Mouse (Mus musculus) C2C12 (cell line): ENCODE data around the gene Elfn2. TPM values are rescaled to one million over a fixed set of nuclear protein-coding genes. Genes with fewer than 3 reads are reported as not detected.

Source experiments
- H3K27me3 ChIP-seq: one replicate; pipeline ENCODE4 v1.6.1; 2011; ENCODE audit not compliant: control insufficient read depth, insufficient read depth, insufficient read length
- H3K36me3 ChIP-seq: one replicate; pipeline ENCODE4 v1.6.1; 2011; ENCODE audit not compliant: control insufficient read depth, insufficient read depth
- H3K4me3 ChIP-seq: one replicate; pipeline ENCODE4 v1.5.1; 2011; ENCODE audit warnings: mild to moderate bottlenecking, control low read depth; ENCODE audit not compliant: poor library complexity, insufficient read depth, severe bottlenecking
- H3K79me2 ChIP-seq: one replicate; pipeline ENCODE4 v1.6.1; 2011; ENCODE audit not compliant: control insufficient read depth, insufficient read depth
- H3K79me3 ChIP-seq: one replicate; pipeline ENCODE4 v1.6.1; 2011; ENCODE audit warnings: low read depth, control low read depth
- H3ac ChIP-seq: one replicate; pipeline ENCODE3; 2011; ENCODE audit warnings: low read depth; ENCODE audit not compliant: control insufficient read depth, insufficient read length
- CEBPB ChIP-seq: IDR thresholded peaks from one replicate; pipeline ENCODE4 v1.6.1; 2011; ENCODE audit warnings: low read depth, mild to moderate bottlenecking, control low read depth, moderate library complexity
- CTCF ChIP-seq: IDR thresholded peaks from one replicate; pipeline ENCODE4 v1.5.1; 2011; ENCODE audit not compliant: control insufficient read depth, insufficient read depth, insufficient read length
- FOSL1 ChIP-seq: IDR thresholded peaks from one replicate; pipeline ENCODE4 v1.8.0; 2011; ENCODE audit warnings: mild to moderate bottlenecking, low read length; ENCODE audit not compliant: poor library complexity, insufficient read depth, severe bottlenecking
- MAX ChIP-seq: IDR thresholded peaks from one replicate; pipeline ENCODE4 v1.6.1; 2011; ENCODE audit warnings: mild to moderate bottlenecking, control low read depth
- MYOD1 ChIP-seq: IDR thresholded peaks from one replicate; pipeline ENCODE4 v1.6.1; 2011; ENCODE audit warnings: low read depth; ENCODE audit not compliant: control insufficient read depth, insufficient read length
- MYOG ChIP-seq: IDR thresholded peaks from one replicate; pipeline ENCODE4 v1.6.1; 2011; ENCODE audit not compliant: control insufficient read depth, insufficient read length; ENCODE audit errors: extremely low read depth
- USF1 ChIP-seq: IDR thresholded peaks from one replicate; pipeline ENCODE4 v1.6.1; 2011; ENCODE audit warnings: low read depth, mild to moderate bottlenecking, control low read depth, moderate library complexity
- polyA plus RNA-seq: library from polyadenylated mRNA; unstranded; fragments of >200 nt; fragmentation: generic; extraction: Trizol; gene quantifications from one replicate; pipeline ENCODE4 v1.2.1, GENCODE M21; 2012; ENCODE audit warnings: missing spikeins

Gene Elfn2
- polyA plus RNA-seq, 1 experiment, result not detected

DNA sequence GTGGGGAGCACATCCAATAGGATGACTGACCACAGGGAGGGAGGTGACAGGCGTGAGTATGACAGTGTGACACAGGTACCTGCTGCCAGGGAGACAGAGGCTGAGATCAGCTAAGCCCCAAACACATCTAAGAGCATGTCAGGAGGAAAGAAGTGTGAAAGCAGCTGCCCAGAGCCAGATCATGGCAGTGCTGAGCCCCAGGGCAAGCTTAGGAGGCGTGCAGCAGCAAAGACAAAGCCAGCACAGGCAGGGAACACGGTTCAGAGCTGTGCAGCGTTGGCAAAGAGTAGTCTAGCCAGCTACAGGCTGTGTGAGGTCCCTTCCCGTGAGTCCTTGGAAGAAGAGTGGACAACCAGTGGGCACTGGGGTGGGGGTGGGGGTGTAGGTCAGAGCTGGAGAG, 40.9 kb downstream of the Elfn2 start:
- TF ChIP-seq MAX (no peak), FOSL1 (no peak), CEBPB (no peak), MYOG (no peak)
- Histone ChIP-seq H3K27me3 (peaks cover 64% of the 10 kb centered on the region), H3ac (no peak overlapping the region), H3K4me3 (no peak overlapping the region), H3K79me3 (no peaks in the 10 kb centered on the region), H3K79me2 (no peaks in the 10 kb centered on the region), H3K36me3 (no peaks in the 10 kb centered on the region)

DNA sequence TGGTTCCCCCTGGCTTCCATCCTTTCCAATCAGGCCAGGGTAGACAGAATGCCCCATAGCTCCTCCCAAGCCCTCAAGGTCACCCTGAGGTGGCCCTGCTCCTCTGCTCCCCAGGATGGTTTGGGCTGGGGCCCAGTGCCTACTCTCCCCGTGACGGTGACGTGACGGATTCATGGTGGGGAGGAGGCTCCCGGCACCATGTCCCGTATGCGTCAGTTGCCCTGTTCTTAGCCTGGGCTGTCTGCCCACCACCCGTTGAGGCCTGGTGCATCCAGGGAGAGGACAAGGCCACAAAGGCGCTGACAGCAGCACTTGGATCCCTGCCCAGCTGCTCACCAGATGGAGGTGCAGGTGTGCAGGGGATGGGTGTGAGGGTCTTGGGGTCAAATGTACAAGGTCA, 41.6 kb downstream of the Elfn2 start:
- no peak overlapping the region for H3ac ChIP-seq
- TF ChIP-seq MAX (no peak), MYOG (no peak), CEBPB (no peak), USF1 (no peak), MYOD1 (no peak), FOSL1 (no peak), CTCF (no peak)
- H3K36me3 ChIP-seq, result no peaks in the 10 kb centered on the region
- no peaks in the 10 kb centered on the region for H3K79me3 ChIP-seq
- no peaks in the 10 kb centered on the region for H3K79me2 ChIP-seq
- H3K4me3 ChIP-seq, result no peak overlapping the region
- peaks cover 64% of the 10 kb centered on the region for H3K27me3 ChIP-seq

DNA sequence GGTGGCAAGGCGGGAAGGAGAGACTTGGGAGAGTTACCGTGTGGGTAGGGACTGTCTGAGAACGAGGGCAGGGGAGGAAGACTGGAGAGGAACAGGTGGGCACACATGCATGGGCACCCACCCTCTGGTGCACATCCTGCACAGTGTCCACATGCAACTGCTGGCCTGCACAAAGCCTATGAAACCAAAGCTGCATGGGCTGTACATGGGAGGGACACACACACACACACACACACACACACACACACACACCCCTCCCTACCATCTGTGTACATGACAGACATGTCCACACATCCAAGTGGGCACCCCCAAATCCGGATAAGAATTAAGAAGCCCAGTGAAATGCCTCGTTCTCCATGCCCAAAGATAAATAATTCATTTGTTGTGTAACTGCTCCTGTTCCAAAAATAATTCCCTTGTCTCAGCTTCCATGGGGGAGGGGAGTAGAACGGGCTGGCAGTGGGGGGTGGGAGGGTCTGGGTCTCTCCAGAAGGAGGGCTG, 43.6 kb downstream of the Elfn2 start:
- H3K79me3 ChIP-seq, result no peaks in the 10 kb centered on the region
- H3K27me3 ChIP-seq, result peaks cover 60% of the 10 kb centered on the region

DNA sequence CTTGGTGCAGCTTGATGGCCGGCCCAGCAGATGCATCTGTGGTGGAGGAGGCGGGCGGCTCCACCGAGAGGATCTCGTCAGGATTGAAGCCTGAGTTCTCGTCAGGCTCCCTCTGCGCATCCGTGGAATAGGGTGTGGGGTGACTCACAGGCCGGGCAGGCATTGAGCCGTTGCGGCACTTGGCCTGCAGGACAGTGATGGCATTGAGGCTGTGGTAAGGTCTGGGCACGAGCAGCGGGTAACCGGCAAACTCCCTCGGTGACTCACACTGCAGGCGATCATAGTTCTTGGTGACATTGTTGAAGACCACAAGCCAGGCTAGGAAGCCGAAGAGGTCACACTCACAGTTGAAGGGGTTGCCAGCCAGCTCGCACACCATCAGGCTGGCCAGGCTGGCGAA, 45.1 kb downstream of the Elfn2 start:
- Histone ChIP-seq H3K36me3 (no peaks in the 10 kb centered on the region), H3ac (no peak overlapping the region), H3K4me3 (no peak overlapping the region), H3K79me2 (no peaks in the 10 kb centered on the region), H3K79me3 (no peaks in the 10 kb centered on the region), H3K27me3 (peaks cover 54% of the 10 kb centered on the region)
- no peak for TF ChIP-seq MYOG
- TF ChIP-seq FOSL1, result peak; percentile 72
- no peak for TF ChIP-seq MYOD1
- no peak for TF ChIP-seq USF1
- TF ChIP-seq CEBPB, result no peak
- TF ChIP-seq CTCF, result no peak
- peak; percentile 60 for TF ChIP-seq MAX

More for the DNA sequence above, 43.6 kb downstream of the Elfn2 start:
- no peak for TF ChIP-seq MAX
- TF ChIP-seq FOSL1, result no peak
- no peak for TF ChIP-seq CEBPB
- no peak for TF ChIP-seq CTCF
- TF ChIP-seq USF1, result no peak
- no peak for TF ChIP-seq MYOD1
- no peak for TF ChIP-seq MYOG
- no peak overlapping the region for H3ac ChIP-seq
- H3K4me3 ChIP-seq, result no peak overlapping the region
- no peaks in the 10 kb centered on the region for H3K79me2 ChIP-seq
- no peaks in the 10 kb centered on the region for H3K36me3 ChIP-seq

DNA sequence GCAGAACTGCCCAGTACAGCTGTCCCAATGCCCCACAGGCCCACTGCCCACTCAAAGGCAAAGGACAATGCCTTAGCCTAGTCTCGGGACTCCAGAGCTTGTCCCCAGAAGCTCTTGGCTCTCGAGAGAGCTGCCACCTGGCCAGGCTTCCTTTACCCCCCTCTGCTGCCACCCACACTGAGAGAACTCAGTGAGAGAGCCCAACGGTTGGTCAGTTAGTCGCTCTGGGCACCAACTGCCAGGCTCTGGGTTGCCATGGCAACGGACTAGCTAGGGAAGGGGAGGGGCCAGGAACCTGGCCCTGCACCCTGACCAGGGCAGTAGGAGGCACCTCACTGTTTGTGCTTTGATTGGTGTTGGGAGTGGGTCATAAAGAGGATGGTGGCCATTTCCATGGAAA, 48.2 kb downstream of the Elfn2 start:
- H3K27me3 ChIP-seq, result peaks cover 48% of the 10 kb centered on the region

More for the DNA sequence above, 48.2 kb downstream of the Elfn2 start:
- no peak overlapping the region for H3K4me3 ChIP-seq
- no peaks in the 10 kb centered on the region for H3K79me2 ChIP-seq
- H3K36me3 ChIP-seq, result no peaks in the 10 kb centered on the region
- H3ac ChIP-seq, result no peak overlapping the region
- no peak for TF ChIP-seq CTCF
- TF ChIP-seq MAX, result no peak
- TF ChIP-seq CEBPB, result no peak
- TF ChIP-seq MYOG, result no peak
- no peak for TF ChIP-seq FOSL1
- no peak for TF ChIP-seq MYOD1
- no peak for TF ChIP-seq USF1
- no peaks in the 10 kb centered on the region for H3K79me3 ChIP-seq
